Comparison of ENCODE assay signal across 21 mouse cellular contexts in genomic region chr1:20883079-20883478, GRCm38 (mm10). TPM values are rescaled to one million over a fixed set of nuclear protein-coding genes. Genes with fewer than 3 reads are reported as not detected.
DNase-seq lines count a peak whose midpoint lies in the region; ATAC-seq lines count a peak whose summit lies in the region.
"Had no signal": no experiment of that assay in that cellular context is flagged by ENCODE, and none has a peak within 500 bp of the region (broad histone marks: within the 10 kb centered on the region; RNA-seq: fewer than 3 reads in every experiment).

No protein-coding gene starts in this region.

- H3K4me2 ChIP-seq in midbrain, embryonic 11.5 days: no peak overlapping the region
- H3K4me2 ChIP-seq in midbrain, embryonic 13.5 days (replicated peaks): no peak overlapping the region
- H3K4me2 ChIP-seq: embryonic facial prominence, embryonic 12.5 days; forebrain, embryonic 12.5 days had no signal

- H3K27ac ChIP-seq in midbrain, embryonic 11.5 days (ENCODE audit: low read depth, low read length): no peak overlapping the region
- H3K27ac ChIP-seq in midbrain, embryonic 13.5 days: no peak overlapping the region
- H3K27ac ChIP-seq in forebrain, embryonic 10.5 days: no peak overlapping the region
- H3K27ac ChIP-seq: embryonic facial prominence, embryonic 10.5 days; embryonic facial prominence, embryonic 12.5 days; forebrain, embryonic 12.5 days had no signal

- WGBS in midbrain, embryonic 11.5 days: 89% methylated on average over 4 of the region's 4 CpGs
- 90% methylated on average over 4 of the region's 4 CpGs for WGBS in midbrain, embryonic 13.5 days
- WGBS in forebrain, embryonic 10.5 days: 91% methylated on average over 4 of the region's 4 CpGs

- no peak overlapping the region for H3K9ac ChIP-seq in midbrain, embryonic 11.5 days (ENCODE audit: low read length)
- no peak overlapping the region for H3K9ac ChIP-seq in midbrain, embryonic 13.5 days (replicated peaks)
- H3K9ac ChIP-seq: embryonic facial prominence, embryonic 12.5 days; forebrain, embryonic 12.5 days had no signal

- ATAC-seq in frontal cortex, adult (ENCODE audit: low TSS enrichment): peak; percentile 63
- no peak for ATAC-seq in midbrain, embryonic 11.5 days (ENCODE audit: low FRiP score)
- no peak for ATAC-seq in midbrain, embryonic 13.5 days
- ATAC-seq: forebrain, embryonic 14.5 days; forebrain, embryonic 16.5 days; Patski had no signal

- no peak overlapping the region for H3K4me3 ChIP-seq in midbrain, embryonic 11.5 days (ENCODE audit: low read depth, low read length)
- no peak overlapping the region for H3K4me3 ChIP-seq in midbrain, embryonic 13.5 days (replicated peaks)
- H3K4me3 ChIP-seq in forebrain, embryonic 10.5 days: no peak overlapping the region
- H3K4me3 ChIP-seq: embryonic facial prominence, embryonic 10.5 days; embryonic facial prominence, embryonic 12.5 days; forebrain, embryonic 12.5 days had no signal

- no peaks in the 10 kb centered on the region; the same call in 1 of the 2 replicates for H3K4me1 ChIP-seq in midbrain, embryonic 11.5 days (ENCODE audit: control insufficient read depth, insufficient read depth, low read length)
- no peaks in the 10 kb centered on the region for H3K4me1 ChIP-seq in midbrain, embryonic 13.5 days (replicated peaks)
- H3K4me1 ChIP-seq in forebrain, embryonic 10.5 days: no peaks in the 10 kb centered on the region
- H3K4me1 ChIP-seq: embryonic facial prominence, embryonic 10.5 days; embryonic facial prominence, embryonic 12.5 days; forebrain, embryonic 12.5 days had no signal

- DNase-seq in frontal cortex, postnatal 25 days (ENCODE audit: low spot score in 2 of 2): no peak
- DNase-seq in midbrain, embryonic 11.5 days (ENCODE audit: low spot score, missing footprints): peak; percentile 39
- DNase-seq in MN1 (ENCODE audit: low spot score): peak; percentile 23
- DNase-seq in brain, adult 2 months (ENCODE audit: low read depth, low spot score): peak; percentile 58
- DNase-seq in forebrain, embryonic 10.5 days (ENCODE audit: extremely low spot score, low spot score): no peak
- no peak for DNase-seq in urinary bladder, postnatal 10 days (ENCODE audit: low spot score)
- DNase-seq: adrenal gland, postnatal 10 days; adrenal gland, postnatal 25 days; cerebellum, adult 11-12 months; cerebellum, adult 2 months; cerebellum, adult 9-10 months; cerebellum, postnatal 10 days; cerebellum, postnatal 25 days had no signal

- no peaks in the 10 kb centered on the region for H3K9me3 ChIP-seq in midbrain, embryonic 11.5 days (ENCODE audit: control insufficient read depth, low read length)
- no peaks in the 10 kb centered on the region for H3K9me3 ChIP-seq in midbrain, embryonic 13.5 days
- no peaks in the 10 kb centered on the region for H3K9me3 ChIP-seq in forebrain, embryonic 10.5 days
- H3K9me3 ChIP-seq: embryonic facial prominence, embryonic 10.5 days; embryonic facial prominence, embryonic 12.5 days; forebrain, embryonic 12.5 days had no signal

- H3K27me3 ChIP-seq in midbrain, embryonic 11.5 days (ENCODE audit: control insufficient read depth, insufficient read depth, low read length): no peaks in the 10 kb centered on the region
- H3K27me3 ChIP-seq in midbrain, embryonic 13.5 days: no peaks in the 10 kb centered on the region
- no peaks in the 10 kb centered on the region for H3K27me3 ChIP-seq in forebrain, embryonic 10.5 days (ENCODE audit: poor library complexity, severe bottlenecking)
- H3K27me3 ChIP-seq: embryonic facial prominence, embryonic 12.5 days; forebrain, embryonic 12.5 days; Patski had no signal

- H3K36me3 ChIP-seq in midbrain, embryonic 11.5 days (ENCODE audit: control insufficient read depth, insufficient read depth, low read length): no peaks in the 10 kb centered on the region
- H3K36me3 ChIP-seq in midbrain, embryonic 13.5 days: no peaks in the 10 kb centered on the region
- H3K36me3 ChIP-seq in forebrain, embryonic 10.5 days (replicated peaks): no peaks in the 10 kb centered on the region
- H3K36me3 ChIP-seq: embryonic facial prominence, embryonic 10.5 days; embryonic facial prominence, embryonic 12.5 days; forebrain, embryonic 12.5 days had no signal

RNA-seq across cellular contexts. Expression of gene Paqr8, which starts 7.3 kb away (rescaled TPM):
- polyA plus RNA-seq in midbrain, embryonic 11.5 days (2014; fragmentation: Nextera tagmentation; extraction: Ambion mirVana): 7.2 and 7.7 TPM in 2 replicates
- polyA plus RNA-seq in midbrain, embryonic 13.5 days (2015; fragmentation: Nextera tagmentation; extraction: Ambion mirVana): 12.5 and 13.4 TPM in 2 replicates
- polyA plus RNA-seq in forebrain, embryonic 10.5 days (2016; fragmentation: Nextera tagmentation; extraction: Ambion mirVana): 5.5 and 5.6 TPM in 2 replicates

Comparison
In these comparisons a context has a peak if more than half of its experiments do, and no peak if none do; other contexts are left out.
1. DNase-seq: peak in midbrain, embryonic 11.5 days (single experiment), MN1 (single experiment) and brain, adult 2 months (single experiment); none in frontal cortex, postnatal 25 days (0 of 2), forebrain, embryonic 10.5 days (single experiment) and urinary bladder, postnatal 10 days (single experiment).